Mouse (Mus musculus): ENCODE data around the gene Camk2d. TPM values are rescaled to one million over a fixed set of nuclear protein-coding genes. Genes with fewer than 3 reads are reported as not detected.

Gene Camk2d
- polyA plus RNA-seq, 1 experiment from 2014 or later = 40.9 TPM

GRCm38 (mm10) chr3:126602772-126603171, 6.7 kb downstream of the Camk2d start:
- Histone ChIP-seq H3K4me2 (ENCODE audit: low read depth, low read length) (no peak overlapping the region), H3K36me3 (ENCODE audit: control insufficient read depth, insufficient read depth, low read length) (0 out of 2 replicates have a peak, but pooled peaks cover 8% of the 10 kb centered on the region), H3K27ac (replicated peaks; ENCODE audit: low read depth, low read length) (no peak overlapping the region), H3K9ac (ENCODE audit: low read depth, low read length) (no peak overlapping the region), H3K27me3 (replicated peaks; ENCODE audit: control insufficient read depth, insufficient read depth, low read length) (no peaks in the 10 kb centered on the region), H3K9me3 (ENCODE audit: control insufficient read depth, low read length) (peaks cover 4% of the 10 kb centered on the region; the same call in 1 of the 2 replicates), H3K4me3 (ENCODE audit: low read depth, low read length) (no peak overlapping the region), H3K4me1 (ENCODE audit: control insufficient read depth, insufficient read depth, low read length) (peaks cover 6% of the 10 kb centered on the region; the same call in 1 of the 2 replicates)
- no peak for DNase-seq (ENCODE audit: low spot score)
- no peak for ATAC-seq (ENCODE audit: low read depth)
- 67% methylated on average over 11 of the region's 11 CpGs for WGBS

GRCm38 (mm10) chr3:126604656-126605434, 8.7 kb downstream of the Camk2d start:
- WGBS = 85% methylated on average over 9 of the region's 9 CpGs
- Histone ChIP-seq H3K27me3 (replicated peaks; ENCODE audit: control insufficient read depth, insufficient read depth, low read length) (no peaks in the 10 kb centered on the region), H3K9me3 (ENCODE audit: control insufficient read depth, low read length) (peaks cover 4% of the 10 kb centered on the region; the same call in 1 of the 2 replicates), H3K4me2 (ENCODE audit: low read depth, low read length) (no peak overlapping the region), H3K27ac (replicated peaks; ENCODE audit: low read depth, low read length) (no peak overlapping the region), H3K36me3 (ENCODE audit: control insufficient read depth, insufficient read depth, low read length) (0 out of 2 replicates have a peak, but pooled peaks cover 8% of the 10 kb centered on the region), H3K9ac (ENCODE audit: low read depth, low read length) (no peak overlapping the region), H3K4me3 (ENCODE audit: low read depth, low read length) (no peak overlapping the region), H3K4me1 (ENCODE audit: control insufficient read depth, insufficient read depth, low read length) (no peaks in the 10 kb centered on the region)
- DNase-seq (ENCODE audit: low spot score) (no peak), ATAC-seq (ENCODE audit: low read depth) (no peak)

- Histone ChIP-seq H3K36me3 (ENCODE audit: control insufficient read depth, insufficient read depth, low read length) (no peaks in the 10 kb centered on the region), H3K9me3 (ENCODE audit: control insufficient read depth, low read length) (no peaks in the 10 kb centered on the region), H3K4me3 (ENCODE audit: low read depth, low read length) (no peak overlapping the region), H3K9ac (ENCODE audit: low read depth, low read length) (no peak overlapping the region), H3K27ac (replicated peaks; ENCODE audit: low read depth, low read length) (no peak overlapping the region), H3K4me1 (ENCODE audit: control insufficient read depth, insufficient read depth, low read length) (no peaks in the 10 kb centered on the region), H3K27me3 (replicated peaks; ENCODE audit: control insufficient read depth, insufficient read depth, low read length) (no peaks in the 10 kb centered on the region), H3K4me2 (ENCODE audit: low read depth, low read length) (no peak overlapping the region)
- DNase-seq (ENCODE audit: low spot score) (no peak), ATAC-seq (ENCODE audit: low read depth) (no peak)
- WGBS = 40% methylated on average over 5 of the region's 5 CpGs
These were observed 13.2 kb downstream of the Camk2d start for GRCm38 (mm10) chr3:126609310-126609709.

- H3K27me3 ChIP-seq (replicated peaks; ENCODE audit: control insufficient read depth, insufficient read depth, low read length) = no peaks in the 10 kb centered on the region
- WGBS = 77% methylated on average over 14 of the region's 14 CpGs
- H3K4me2 ChIP-seq (ENCODE audit: low read depth, low read length) = no peak overlapping the region
- no peaks in the 10 kb centered on the region for H3K36me3 ChIP-seq (ENCODE audit: control insufficient read depth, insufficient read depth, low read length)
- no peak overlapping the region for H3K27ac ChIP-seq (replicated peaks; ENCODE audit: low read depth, low read length)
- H3K4me3 ChIP-seq (ENCODE audit: low read depth, low read length) = no peak overlapping the region
- ATAC-seq (ENCODE audit: low read depth) (no peak), DNase-seq (ENCODE audit: low spot score) (no peak)
- no peaks in the 10 kb centered on the region for H3K4me1 ChIP-seq (ENCODE audit: control insufficient read depth, insufficient read depth, low read length)
- no peak overlapping the region for H3K9ac ChIP-seq (ENCODE audit: low read depth, low read length)
- H3K9me3 ChIP-seq (ENCODE audit: control insufficient read depth, low read length) = no peaks in the 10 kb centered on the region
These were observed 13.8 kb downstream of the Camk2d start for GRCm38 (mm10) chr3:126609795-126610451.

- Histone ChIP-seq H3K4me1 (ENCODE audit: control insufficient read depth, insufficient read depth, low read length) (no peaks in the 10 kb centered on the region), H3K9me3 (ENCODE audit: control insufficient read depth, low read length) (no peaks in the 10 kb centered on the region), H3K27ac (replicated peaks; ENCODE audit: low read depth, low read length) (no peak overlapping the region), H3K36me3 (ENCODE audit: control insufficient read depth, insufficient read depth, low read length) (no peaks in the 10 kb centered on the region), H3K4me3 (ENCODE audit: low read depth, low read length) (no peak overlapping the region), H3K9ac (ENCODE audit: low read depth, low read length) (no peak overlapping the region), H3K4me2 (ENCODE audit: low read depth, low read length) (no peak overlapping the region), H3K27me3 (replicated peaks; ENCODE audit: control insufficient read depth, insufficient read depth, low read length) (no peaks in the 10 kb centered on the region)
- 45% methylated on average over 7 of the region's 7 CpGs for WGBS
- ATAC-seq (ENCODE audit: low read depth) = no peak
- DNase-seq (ENCODE audit: low spot score) = no peak
These were observed 15.5 kb downstream of the Camk2d start for GRCm38 (mm10) chr3:126611624-126612023.

- Histone ChIP-seq H3K9ac (ENCODE audit: low read depth, low read length) (no peak overlapping the region), H3K36me3 (ENCODE audit: control insufficient read depth, insufficient read depth, low read length) (no peaks in the 10 kb centered on the region), H3K27ac (replicated peaks; ENCODE audit: low read depth, low read length) (no peak overlapping the region), H3K9me3 (ENCODE audit: control insufficient read depth, low read length) (no peaks in the 10 kb centered on the region), H3K4me3 (ENCODE audit: low read depth, low read length) (no peak overlapping the region), H3K4me1 (ENCODE audit: control insufficient read depth, insufficient read depth, low read length) (no peaks in the 10 kb centered on the region), H3K27me3 (replicated peaks; ENCODE audit: control insufficient read depth, insufficient read depth, low read length) (no peaks in the 10 kb centered on the region), H3K4me2 (ENCODE audit: low read depth, low read length) (no peak overlapping the region)
- ATAC-seq (ENCODE audit: low read depth) = no peak
- WGBS = 60% methylated on average over 4 of the region's 4 CpGs
- DNase-seq (ENCODE audit: low spot score) = no peak
These were observed 16.8 kb downstream of the Camk2d start for GRCm38 (mm10) chr3:126612748-126613509.

- Histone ChIP-seq H3K4me2 (ENCODE audit: low read depth, low read length) (no peak overlapping the region), H3K27me3 (replicated peaks; ENCODE audit: control insufficient read depth, insufficient read depth, low read length) (no peaks in the 10 kb centered on the region), H3K4me3 (ENCODE audit: low read depth, low read length) (no peak overlapping the region), H3K27ac (replicated peaks; ENCODE audit: low read depth, low read length) (no peak overlapping the region), H3K9ac (ENCODE audit: low read depth, low read length) (no peak overlapping the region), H3K4me1 (ENCODE audit: control insufficient read depth, insufficient read depth, low read length) (0 out of 2 replicates have a peak, but pooled peaks cover 3% of the 10 kb centered on the region), H3K9me3 (ENCODE audit: control insufficient read depth, low read length) (no peaks in the 10 kb centered on the region), H3K36me3 (ENCODE audit: control insufficient read depth, insufficient read depth, low read length) (no peaks in the 10 kb centered on the region)
- DNase-seq (ENCODE audit: low spot score) = no peak
- 70% methylated on average over 11 of the region's 11 CpGs for WGBS
- ATAC-seq (ENCODE audit: low read depth) = no peak
These were observed 17.5 kb downstream of the Camk2d start for GRCm38 (mm10) chr3:126613510-126614128.

- Histone ChIP-seq H3K36me3 (ENCODE audit: control insufficient read depth, insufficient read depth, low read length) (no peaks in the 10 kb centered on the region), H3K4me2 (ENCODE audit: low read depth, low read length) (0 out of 2 replicates have a peak overlapping the region, but pooled peaks have one; percentile 7), H3K9me3 (ENCODE audit: control insufficient read depth, low read length) (no peaks in the 10 kb centered on the region), H3K4me1 (ENCODE audit: control insufficient read depth, insufficient read depth, low read length) (0 out of 2 replicates have a peak, but pooled peaks cover 3% of the 10 kb centered on the region), H3K27ac (replicated peaks; ENCODE audit: low read depth, low read length) (no peak overlapping the region), H3K27me3 (replicated peaks; ENCODE audit: control insufficient read depth, insufficient read depth, low read length) (no peaks in the 10 kb centered on the region), H3K4me3 (ENCODE audit: low read depth, low read length) (no peak overlapping the region), H3K9ac (ENCODE audit: low read depth, low read length) (no peak overlapping the region)
- DNase-seq (ENCODE audit: low spot score) (no peak), ATAC-seq (ENCODE audit: low read depth) (no peak)
- 42% methylated on average over 6 of the region's 6 CpGs for WGBS
These were observed 19.2 kb downstream of the Camk2d start for GRCm38 (mm10) chr3:126615306-126615705.

Measured in embryonic facial prominence, embryonic 14.5 days (tissue).